Mouse (Mus musculus) embryonic facial prominence, embryonic 15.5 days (tissue): ENCODE data around the gene Pitpnm2. TPM values are rescaled to one million over a fixed set of nuclear protein-coding genes. Genes with fewer than 3 reads are reported as not detected.

Source experiments
- ATAC-seq: fragments of 200-750 bp; cut with Nextera tagmentation; 2 replicates; pipeline ENCODE4 v1.8.0; 2017; ENCODE audit warnings: low read depth, moderate TSS enrichment; ENCODE audit not compliant: insufficient number of reproducible peaks, low FRiP score, low TSS enrichment
- H3K27ac ChIP-seq: fragments of 300-500 bp; sonication (generic); replicated peaks from 2 replicates; pipeline ENCODE4 v1.5.1; 2015; ENCODE audit warnings: mild to moderate bottlenecking, inconsistent platforms
- H3K27me3 ChIP-seq: fragments of 300-500 bp; sonication (generic); 2 replicates; pipeline ENCODE4 v1.6.1; 2015; ENCODE audit warnings: inconsistent platforms
- H3K36me3 ChIP-seq: fragments of 300-500 bp; sonication (generic); 2 replicates; pipeline ENCODE4 v1.6.1; 2015; ENCODE audit warnings: mild to moderate bottlenecking, inconsistent platforms
- H3K4me1 ChIP-seq: fragments of 300-500 bp; sonication (generic); 2 replicates; pipeline ENCODE4 v1.6.1; 2015; ENCODE audit warnings: inconsistent platforms
- H3K4me2 ChIP-seq: fragments of 300-500 bp; sonication (generic); replicated peaks from 2 replicates; pipeline ENCODE4 v1.6.1; 2015; ENCODE audit warnings: mild to moderate bottlenecking, inconsistent platforms
- H3K4me3 ChIP-seq: fragments of 300-500 bp; sonication (generic); replicated peaks from 2 replicates; pipeline ENCODE4 v1.5.1; 2015; ENCODE audit warnings: mild to moderate bottlenecking, inconsistent platforms
- H3K9ac ChIP-seq: fragments of 300-500 bp; sonication (generic); 2 replicates; pipeline ENCODE4 v1.6.1; 2015; ENCODE audit warnings: inconsistent platforms
- H3K9me3 ChIP-seq: fragments of 300-500 bp; sonication (generic); replicated peaks from 2 replicates; pipeline ENCODE4 v1.6.1; 2016; ENCODE audit warnings: inconsistent platforms
- WGBS: fragments of 180-500 bp; shearing (Covaris S2); methylation state at CpG from one replicate; pipeline ENCODE4 v1.1.7; 2015; 5-methylcytosine and 5-hydroxymethylcytosine counted together
- polyA plus RNA-seq: library from polyadenylated mRNA; unstranded; fragments of >200 nt; fragmentation: Nextera tagmentation; extraction: Ambion mirVana; gene quantifications from 2 replicates; pipeline ENCODE4 v1.2.1, GENCODE M21; 2015

Gene Pitpnm2
- polyA plus RNA-seq, 1 experiment from 2014 or later = 5.0 TPM

DNA sequence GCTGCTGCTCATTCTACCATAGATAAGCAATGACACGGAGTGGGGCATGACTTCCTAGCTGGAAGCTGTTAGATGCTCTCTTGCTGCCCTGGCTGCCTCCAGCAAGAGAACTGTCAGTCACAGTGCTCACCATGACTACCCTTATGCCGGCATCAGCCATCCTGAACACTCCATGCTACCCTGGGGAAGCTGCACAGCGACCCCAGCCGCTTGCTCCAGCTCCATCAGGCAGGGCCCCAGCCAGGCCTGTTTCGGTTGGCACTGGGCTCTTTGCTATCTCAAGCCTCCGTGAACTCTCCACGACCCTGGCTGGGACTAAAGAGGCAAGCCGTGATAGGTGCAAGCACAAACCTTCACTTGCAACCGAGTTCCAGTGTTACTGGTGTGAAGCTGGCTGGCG, 87.7 kb downstream of the Pitpnm2 start:
- Histone ChIP-seq H3K4me3 (no peak overlapping the region), H3K9ac (no peak overlapping the region), H3K36me3 (no peaks in the 10 kb centered on the region), H3K4me2 (no peak overlapping the region), H3K27ac (no peak overlapping the region), H3K27me3 (no peaks in the 10 kb centered on the region), H3K9me3 (no peaks in the 10 kb centered on the region), H3K4me1 (peaks cover 63% of the 10 kb centered on the region)
- 58% methylated on average over 10 of the region's 10 CpGs for WGBS
- ATAC-seq = no peak

DNA sequence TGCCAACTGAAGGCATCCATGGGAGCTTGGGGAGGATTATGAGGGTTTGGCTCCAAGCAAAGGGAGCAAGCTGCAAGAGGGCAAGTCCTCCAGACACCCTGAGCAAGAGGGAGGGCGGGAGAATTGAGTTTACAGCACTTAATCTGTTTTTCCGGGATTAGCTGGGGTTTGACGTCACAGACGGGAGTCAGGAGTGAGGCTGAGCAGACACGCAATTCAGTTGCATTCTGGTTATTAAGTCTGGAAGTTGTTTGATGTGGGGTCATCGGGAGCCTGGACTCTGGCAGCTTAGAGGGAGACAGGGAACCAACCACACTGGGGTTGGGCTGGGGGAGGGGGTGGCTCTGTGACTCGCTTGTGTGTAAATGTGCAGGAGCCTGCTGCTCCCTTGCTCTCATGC, 90.1 kb downstream of the Pitpnm2 start:
- no peak overlapping the region for H3K4me3 ChIP-seq
- peaks cover 39% of the 10 kb centered on the region for H3K4me1 ChIP-seq
- H3K27ac ChIP-seq = no peak overlapping the region; the same call in 1 of the 2 replicates
- no peaks in the 10 kb centered on the region for H3K27me3 ChIP-seq
- no peak overlapping the region for H3K9ac ChIP-seq
- WGBS = 30% methylated on average over 7 of the region's 7 CpGs
- no peaks in the 10 kb centered on the region for H3K9me3 ChIP-seq
- no peak overlapping the region for H3K4me2 ChIP-seq
- no peaks in the 10 kb centered on the region for H3K36me3 ChIP-seq
- ATAC-seq = no peak

DNA sequence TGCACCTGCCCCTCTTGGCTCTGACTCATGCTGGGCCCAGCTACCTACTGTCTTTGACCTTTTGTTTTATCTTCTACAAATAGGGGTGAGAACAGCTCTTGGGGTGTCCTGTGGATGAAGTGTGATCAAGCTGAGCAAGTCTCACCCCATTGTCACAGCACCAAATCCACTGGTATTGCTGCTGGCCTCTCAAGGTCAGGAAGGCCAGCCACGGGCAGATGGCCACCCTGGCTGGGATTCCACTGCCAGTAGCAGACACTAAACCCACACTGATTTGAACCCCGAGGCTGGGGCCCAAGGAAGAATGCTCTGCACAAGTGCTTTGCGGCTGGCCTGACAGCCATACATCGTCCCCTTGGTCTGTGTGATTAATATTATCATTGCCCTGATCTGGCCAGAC, 91.3 kb downstream of the Pitpnm2 start:
- no peaks in the 10 kb centered on the region for H3K27me3 ChIP-seq
- H3K4me1 ChIP-seq = peaks cover 28% of the 10 kb centered on the region
- H3K27ac ChIP-seq = no peak overlapping the region
- H3K9ac ChIP-seq = no peak overlapping the region
- H3K36me3 ChIP-seq = no peaks in the 10 kb centered on the region
- H3K4me2 ChIP-seq = no peak overlapping the region
- ATAC-seq = no peak
- H3K4me3 ChIP-seq = no peak overlapping the region
- WGBS = 76% methylated on average over 4 of the region's 4 CpGs
- no peaks in the 10 kb centered on the region for H3K9me3 ChIP-seq

DNA sequence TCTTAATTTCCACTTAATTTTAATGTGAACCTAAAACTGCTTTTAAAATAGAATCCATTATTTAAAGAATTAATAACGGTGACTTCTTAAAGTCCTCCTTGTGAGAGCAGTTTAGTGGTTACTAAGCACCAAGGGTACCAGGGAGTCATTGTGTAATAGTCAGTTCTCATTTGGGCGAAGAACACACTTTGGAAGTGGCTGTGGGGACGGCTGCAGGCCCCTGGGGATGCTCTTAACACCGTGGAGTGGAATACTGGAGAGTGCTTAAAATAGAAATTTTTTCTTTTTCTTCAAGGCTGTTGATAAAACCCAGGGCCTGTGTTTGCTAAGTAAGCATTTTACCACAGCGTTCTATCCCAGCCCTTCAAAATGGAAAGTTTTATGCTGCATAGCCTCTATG, 93.6 kb downstream of the Pitpnm2 start:
- peaks cover 15% of the 10 kb centered on the region for H3K4me1 ChIP-seq
- H3K9me3 ChIP-seq = no peaks in the 10 kb centered on the region
- H3K27me3 ChIP-seq = no peaks in the 10 kb centered on the region
- no peak overlapping the region for H3K27ac ChIP-seq
- WGBS = 68% methylated on average over 5 of the region's 5 CpGs
- no peaks in the 10 kb centered on the region; the same call in 1 of the 2 replicates for H3K36me3 ChIP-seq
- H3K4me3 ChIP-seq = no peak overlapping the region
- ATAC-seq = no peak
- H3K9ac ChIP-seq = no peak overlapping the region
- no peak overlapping the region for H3K4me2 ChIP-seq

GRCm38 (mm10) chr5:124152734-124153133, 96.8 kb downstream of the Pitpnm2 start:
- no peak for ATAC-seq
- Histone ChIP-seq H3K4me1 (no peaks in the 10 kb centered on the region), H3K4me2 (no peak overlapping the region), H3K9me3 (no peaks in the 10 kb centered on the region), H3K36me3 (peaks cover 5% of the 10 kb centered on the region), H3K9ac (no peak overlapping the region), H3K4me3 (no peak overlapping the region), H3K27ac (no peak overlapping the region), H3K27me3 (no peaks in the 10 kb centered on the region)
- WGBS = 73% methylated on average over 4 of the region's 4 CpGs

GRCm38 (mm10) chr5:124150895-124151294, 98.7 kb downstream of the Pitpnm2 start:
- Histone ChIP-seq H3K36me3 (peaks cover 11% of the 10 kb centered on the region), H3K4me2 (no peak overlapping the region), H3K27me3 (no peaks in the 10 kb centered on the region), H3K9me3 (no peaks in the 10 kb centered on the region), H3K4me1 (no peaks in the 10 kb centered on the region), H3K9ac (0 out of 2 replicates have a peak overlapping the region, but pooled peaks have one; percentile 6), H3K27ac (no peak overlapping the region), H3K4me3 (no peak overlapping the region)
- WGBS = 79% methylated on average over 7 of the region's 7 CpGs
- no peak for ATAC-seq

DNA sequence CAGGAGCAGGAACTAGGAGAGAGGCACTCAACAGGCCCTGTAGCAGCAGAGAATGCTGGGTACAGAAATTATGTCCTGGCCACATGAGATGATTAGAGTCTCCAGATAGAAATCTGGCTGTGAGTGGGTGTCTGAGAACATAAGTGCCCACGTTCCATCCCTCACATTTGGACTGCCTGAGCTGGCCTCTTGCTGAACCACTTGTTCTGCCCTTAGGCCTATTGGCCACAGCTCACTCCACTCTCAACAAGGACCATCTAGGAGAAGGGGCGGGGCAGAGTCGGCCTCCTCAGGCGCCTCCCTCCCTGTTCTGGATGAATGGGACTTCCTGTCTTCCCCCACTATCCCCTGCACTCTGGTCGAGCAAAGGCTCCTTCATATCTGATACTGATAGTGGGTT, 100.5 kb downstream of the Pitpnm2 start:
- Histone ChIP-seq H3K4me1 (no peaks in the 10 kb centered on the region), H3K36me3 (peaks cover 11% of the 10 kb centered on the region), H3K9ac (no peak overlapping the region), H3K27me3 (no peaks in the 10 kb centered on the region), H3K4me2 (no peak overlapping the region), H3K4me3 (no peak overlapping the region), H3K27ac (no peak overlapping the region), H3K9me3 (no peaks in the 10 kb centered on the region)
- ATAC-seq = no peak
- 48% methylated on average over 5 of the region's 5 CpGs for WGBS

GRCm38 (mm10) chr5:124138066-124138465, 111.5 kb downstream of the Pitpnm2 start:
- H3K27ac ChIP-seq = no peak overlapping the region

GRCm38 (mm10) chr5:124134261-124134660, 115.3 kb downstream of the Pitpnm2 start:
- no peaks in the 10 kb centered on the region for H3K4me1 ChIP-seq
- H3K4me3 ChIP-seq = no peak overlapping the region
- 84% methylated on average over 5 of the region's 5 CpGs for WGBS
- H3K36me3 ChIP-seq = peaks cover 48% of the 10 kb centered on the region
- H3K4me2 ChIP-seq = no peak overlapping the region
- H3K9me3 ChIP-seq = no peaks in the 10 kb centered on the region
- H3K27me3 ChIP-seq = no peaks in the 10 kb centered on the region
- ATAC-seq = no peak
- H3K27ac ChIP-seq = no peak overlapping the region
- no peak overlapping the region for H3K9ac ChIP-seq

More at GRCm38 (mm10) chr5:124138066-124138465, 111.5 kb downstream of the Pitpnm2 start:
- Histone ChIP-seq H3K36me3 (peaks cover 46% of the 10 kb centered on the region), H3K4me2 (no peak overlapping the region), H3K9ac (no peak overlapping the region), H3K4me1 (no peaks in the 10 kb centered on the region), H3K9me3 (no peaks in the 10 kb centered on the region), H3K27me3 (no peaks in the 10 kb centered on the region), H3K4me3 (no peak overlapping the region)
- no peak for ATAC-seq
- WGBS = 62% methylated on average over 7 of the region's 7 CpGs

GRCm38 (mm10) chr5:124125093-124125492, 124.5 kb downstream of the Pitpnm2 start:
- H3K4me1 ChIP-seq = 0 out of 2 replicates have a peak, but pooled peaks cover 3% of the 10 kb centered on the region
- H3K36me3 ChIP-seq = peaks cover 66% of the 10 kb centered on the region
- no peak overlapping the region for H3K27ac ChIP-seq
- H3K9me3 ChIP-seq = no peaks in the 10 kb centered on the region
- 87% methylated on average over 11 of the region's 11 CpGs for WGBS
- no peak for ATAC-seq
- no peak overlapping the region for H3K4me2 ChIP-seq
- H3K27me3 ChIP-seq = no peaks in the 10 kb centered on the region
- H3K9ac ChIP-seq = no peak overlapping the region
- H3K4me3 ChIP-seq = no peak overlapping the region

DNA sequence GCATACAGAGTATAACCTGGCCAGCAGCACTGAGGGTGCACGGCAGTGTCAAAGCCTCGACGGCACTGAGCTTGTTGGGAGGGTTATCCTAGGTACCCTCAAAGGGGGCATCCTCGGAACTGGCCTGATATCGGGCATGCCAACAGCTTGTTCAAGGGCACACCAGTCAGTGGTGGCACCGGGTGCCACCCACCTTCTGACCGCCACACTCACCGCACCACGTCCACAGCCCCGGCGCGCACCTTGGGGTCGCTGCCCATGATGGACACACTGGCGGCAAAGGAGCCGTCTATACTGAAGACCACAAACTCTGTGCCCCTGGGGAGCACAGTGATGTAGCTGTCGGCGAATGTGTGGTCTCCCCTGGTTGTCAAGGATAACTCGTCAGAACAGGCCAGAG, 127.2 kb downstream of the Pitpnm2 start:
- Histone ChIP-seq H3K36me3 (peaks cover 71% of the 10 kb centered on the region), H3K4me1 (peaks cover 24% of the 10 kb centered on the region), H3K27ac (no peak overlapping the region), H3K9ac (no peak overlapping the region), H3K9me3 (no peaks in the 10 kb centered on the region), H3K27me3 (no peaks in the 10 kb centered on the region), H3K4me3 (no peak overlapping the region), H3K4me2 (no peak overlapping the region)
- no peak for ATAC-seq
- WGBS = 86% methylated on average over 18 of the region's 18 CpGs

DNA sequence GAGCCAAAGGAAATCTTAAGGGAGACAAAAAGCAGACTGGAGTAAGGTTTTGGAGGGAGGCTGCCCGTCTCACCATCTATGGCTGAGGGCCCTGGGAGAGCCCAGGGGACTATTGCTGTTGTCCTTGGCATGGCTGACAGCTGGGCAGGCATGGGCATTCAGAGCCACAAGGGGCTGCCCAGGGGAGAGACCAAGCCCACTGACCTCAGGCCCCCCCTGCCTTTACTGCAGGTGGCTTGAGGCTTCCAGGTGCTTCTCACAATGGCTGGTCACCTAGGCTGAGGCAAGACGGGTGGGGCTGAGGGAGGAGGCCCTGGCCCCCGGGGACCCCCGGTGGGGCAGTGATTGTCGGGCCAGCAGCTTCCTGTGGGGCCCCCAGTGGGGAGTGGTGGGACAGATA, 130.4 kb downstream of the Pitpnm2 start:
- WGBS = 69% methylated on average over 5 of the region's 5 CpGs
- no peak for ATAC-seq
- peaks cover 61% of the 10 kb centered on the region for H3K36me3 ChIP-seq

More for the DNA sequence above, 130.4 kb downstream of the Pitpnm2 start:
- Histone ChIP-seq H3K27ac (no peak overlapping the region), H3K9me3 (no peaks in the 10 kb centered on the region), H3K9ac (no peak overlapping the region), H3K4me2 (no peak overlapping the region), H3K4me1 (peaks cover 35% of the 10 kb centered on the region), H3K4me3 (no peak overlapping the region), H3K27me3 (no peaks in the 10 kb centered on the region)
